Mouse (Mus musculus) 416B (cell line): Measurements from ENCODE around the gene Adamtsl1.

Experiments used
- DNase-seq: peaks from one replicate; pipeline ENCODE4 v3.0.0; 2011; ENCODE audit warnings: low read depth

Gene Adamtsl1

GRCm38 (mm10) chr4:86406501-86407199, 892.7 kb downstream of the Adamtsl1 start:
- DNase-seq: no peak

GRCm38 (mm10) chr4:86407200-86407527, 893.2 kb downstream of the Adamtsl1 start:
- DNase-seq: no peak

DNA sequence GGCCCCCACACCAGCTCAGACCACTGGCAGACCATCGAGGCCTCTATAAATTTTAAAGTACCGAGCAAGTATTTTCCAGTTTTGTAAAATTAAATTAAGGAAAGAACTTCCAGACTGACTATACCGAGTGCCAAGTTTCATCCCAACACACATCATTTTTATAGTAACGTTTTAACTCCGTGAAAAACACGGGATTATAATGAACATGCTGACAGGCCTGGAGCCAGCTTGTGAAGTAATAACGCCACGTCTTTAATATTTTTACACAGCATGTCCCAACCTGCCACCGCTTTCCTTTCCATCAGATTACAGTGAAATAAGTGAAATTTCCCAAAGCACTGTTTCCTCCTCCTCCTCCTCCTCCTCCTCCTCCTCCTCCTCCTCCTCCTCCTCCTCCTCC, 894.4 kb downstream of the Adamtsl1 start:
- DNase-seq: no peak

DNA sequence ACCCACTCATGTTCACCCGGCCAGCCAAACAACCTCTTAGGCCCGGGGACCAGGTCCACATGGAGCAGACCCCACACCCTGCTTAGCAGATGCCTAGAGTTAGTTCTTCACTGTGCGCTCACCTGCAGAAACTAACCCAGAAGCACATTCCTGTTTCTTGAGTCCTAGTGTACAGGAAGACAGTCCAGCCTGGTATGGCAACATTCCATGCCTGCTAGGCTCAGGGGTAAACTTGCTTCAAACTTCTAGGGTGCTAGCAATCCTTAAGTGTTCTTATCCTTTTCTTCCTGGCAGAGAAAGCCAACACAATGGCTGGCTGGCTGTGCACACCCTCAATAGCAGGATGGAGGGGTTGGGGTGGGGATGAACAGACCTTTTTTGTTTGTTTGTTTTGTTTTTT, 897.0 kb downstream of the Adamtsl1 start:
- no peak for DNase-seq

DNA sequence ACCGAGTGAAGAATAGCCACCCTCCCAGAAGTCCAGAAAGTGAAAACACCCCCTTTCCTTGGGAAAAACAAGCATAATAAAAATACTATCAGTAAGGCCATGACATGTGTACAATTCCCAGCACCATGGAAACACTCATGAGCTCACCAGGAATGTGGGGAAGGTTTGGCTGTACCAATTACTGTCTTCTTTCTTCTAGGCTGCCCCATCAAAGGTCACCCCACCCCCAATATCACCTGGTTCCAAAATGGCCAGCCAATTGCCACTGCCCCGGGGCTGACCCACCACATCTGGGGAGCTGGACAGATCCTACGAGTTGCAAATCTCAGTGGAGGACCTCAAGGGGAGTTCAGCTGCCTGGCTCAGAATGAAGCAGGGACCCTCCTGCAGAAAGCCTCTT, 899.4 kb downstream of the Adamtsl1 start:
- no peak for DNase-seq

DNA sequence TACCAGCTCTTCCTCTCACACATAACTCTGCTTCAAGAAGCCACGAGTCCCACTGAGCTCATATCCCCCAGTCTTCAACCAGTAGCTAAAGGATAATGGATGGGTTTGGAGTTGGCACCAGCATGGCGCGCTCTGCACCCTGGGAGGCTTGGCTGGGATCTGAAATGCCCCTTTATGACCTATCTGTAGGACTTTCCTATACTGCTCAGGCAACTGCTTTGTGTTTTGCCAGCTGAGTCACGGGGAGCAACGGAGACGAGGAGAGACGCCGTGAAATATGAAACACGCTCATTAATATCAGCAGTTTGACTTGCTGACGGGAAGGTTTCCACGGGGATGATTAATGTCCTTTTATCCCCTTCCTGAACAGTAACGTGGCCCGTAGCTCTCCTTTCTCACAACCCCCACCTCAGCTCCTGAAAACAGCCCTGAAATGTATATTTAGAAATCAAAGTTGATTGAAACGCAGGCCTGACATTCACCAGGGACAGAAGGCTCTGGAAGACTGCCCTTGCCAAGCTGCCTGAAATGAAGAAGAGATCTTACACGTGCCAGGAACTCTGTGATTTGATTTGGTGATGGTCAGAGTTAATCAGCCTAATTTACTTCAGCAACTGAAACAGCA, 902.5 kb downstream of the Adamtsl1 start:
- DNase-seq: no peak

GRCm38 (mm10) chr4:86422586-86422985, 908.6 kb downstream of the Adamtsl1 start:
- DNase-seq: no peak

- DNase-seq: no peak
Measured at GRCm38 (mm10) chr4:86425581-86425980, 911.6 kb downstream of the Adamtsl1 start.

GRCm38 (mm10) chr4:86426549-86426948, 912.6 kb downstream of the Adamtsl1 start:
- DNase-seq: no peak

DNA sequence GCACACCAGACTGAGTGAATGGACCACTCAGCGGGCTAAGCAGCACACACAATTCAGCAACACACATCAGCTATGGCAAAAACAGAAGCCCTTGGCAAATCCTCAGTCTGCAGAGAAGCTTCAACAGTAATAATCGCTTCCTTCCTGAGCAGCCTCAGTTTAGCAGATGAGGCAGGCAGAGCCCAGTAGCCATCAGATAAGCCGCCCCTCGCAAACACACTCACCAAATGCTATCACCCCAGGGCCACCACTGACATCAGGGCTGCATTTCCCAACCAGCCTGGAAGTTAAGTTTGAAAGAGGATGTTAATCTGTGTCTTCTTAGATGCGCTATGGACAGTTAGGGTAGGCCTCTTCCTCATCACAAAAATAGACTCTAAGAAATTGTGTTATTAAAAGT, 913.3 kb downstream of the Adamtsl1 start:
- DNase-seq: no peak

DNA sequence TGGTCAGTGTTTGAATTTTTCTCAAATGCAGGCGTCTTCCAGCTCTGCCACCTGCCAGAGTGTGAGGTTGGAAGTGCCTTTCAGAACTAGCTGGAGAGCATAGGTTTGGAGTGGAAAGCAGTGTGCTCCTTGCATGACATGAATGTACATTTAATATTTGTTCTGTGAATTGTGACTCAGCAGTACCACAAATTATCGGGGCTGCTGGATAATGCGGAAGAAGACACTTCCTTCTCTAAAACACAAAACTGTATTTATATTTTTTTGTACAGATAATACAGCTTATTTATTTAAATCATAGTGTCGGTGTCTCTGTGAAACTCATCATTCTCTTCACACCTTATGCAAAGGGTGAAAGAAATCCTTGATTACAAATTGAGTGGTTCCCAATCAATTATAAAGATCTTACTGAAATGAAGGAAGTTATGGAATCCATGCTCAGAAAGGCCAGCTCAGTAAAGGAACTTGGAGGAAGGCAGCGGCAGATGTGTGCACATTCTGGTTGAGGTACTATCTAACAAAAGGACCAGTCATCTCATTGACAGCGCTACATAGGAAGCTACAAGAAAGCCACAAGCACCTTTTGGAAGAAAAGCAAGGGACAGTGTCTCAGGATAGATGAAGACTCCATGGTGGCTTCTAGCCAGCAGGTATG, 914.2 kb downstream of the Adamtsl1 start:
- DNase-seq: no peak

DNA sequence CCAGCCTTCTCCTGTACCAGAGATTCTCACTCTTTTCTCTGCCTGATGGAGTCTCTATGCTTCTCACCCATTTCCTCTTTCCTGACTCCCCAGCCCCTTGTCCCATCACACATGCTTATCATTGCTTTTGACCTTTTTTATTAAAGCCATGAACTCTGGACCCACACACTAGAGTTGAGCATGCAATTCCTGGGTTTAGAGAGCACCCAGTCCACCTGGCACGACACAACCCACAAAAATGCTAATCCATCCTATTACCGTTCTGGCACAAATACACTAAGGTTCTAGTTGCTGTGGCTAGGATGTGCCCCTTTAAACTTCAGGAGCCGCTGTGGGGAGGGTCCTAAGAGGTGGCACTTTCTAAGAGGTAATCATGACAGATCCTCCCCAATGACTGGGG, 921.7 kb downstream of the Adamtsl1 start:
- no peak for DNase-seq

DNA sequence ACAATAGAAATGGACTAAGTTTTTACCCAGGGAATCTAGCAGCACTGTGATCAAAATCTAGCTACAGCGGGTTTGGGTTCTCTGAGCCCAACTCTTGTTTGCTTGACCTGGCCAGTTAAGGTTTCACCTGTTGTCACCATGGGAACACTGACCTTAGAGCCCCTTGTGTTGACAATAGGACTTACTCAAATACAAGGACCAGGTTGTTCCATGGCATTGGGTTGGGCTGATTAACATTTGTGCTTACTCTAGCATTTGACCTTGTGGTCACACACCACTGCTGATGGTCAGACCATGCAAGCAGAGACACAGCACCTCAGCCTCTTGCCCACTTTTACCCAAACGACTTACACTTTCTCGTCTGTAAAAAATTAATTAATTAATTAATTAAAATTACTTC, 922.4 kb downstream of the Adamtsl1 start:
- DNase-seq: no peak

GRCm38 (mm10) chr4:86450468-86450867, 936.5 kb downstream of the Adamtsl1 start:
- DNase-seq: no peak

DNA sequence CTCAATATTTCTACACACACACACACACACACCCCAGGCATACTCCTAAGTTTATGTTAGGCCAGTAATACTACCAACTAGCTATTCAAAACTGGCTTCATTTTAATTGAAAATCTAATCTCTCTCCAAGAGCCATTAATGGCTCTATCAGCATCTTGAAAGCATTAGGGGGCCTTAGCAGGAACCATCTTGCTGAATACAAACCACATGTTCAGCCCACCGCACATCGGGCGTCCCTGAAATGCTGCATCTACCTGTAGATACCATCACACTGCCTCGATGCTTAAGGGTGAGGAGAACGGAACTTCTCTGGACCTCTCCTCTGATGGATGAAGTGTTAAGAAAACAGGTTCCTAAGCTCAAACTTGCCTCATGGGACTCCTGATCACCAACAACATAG, 950.8 kb downstream of the Adamtsl1 start:
- no peak for DNase-seq
